Comparison of ENCODE assay signal across 27 mouse cellular contexts in the genomic region with DNA sequence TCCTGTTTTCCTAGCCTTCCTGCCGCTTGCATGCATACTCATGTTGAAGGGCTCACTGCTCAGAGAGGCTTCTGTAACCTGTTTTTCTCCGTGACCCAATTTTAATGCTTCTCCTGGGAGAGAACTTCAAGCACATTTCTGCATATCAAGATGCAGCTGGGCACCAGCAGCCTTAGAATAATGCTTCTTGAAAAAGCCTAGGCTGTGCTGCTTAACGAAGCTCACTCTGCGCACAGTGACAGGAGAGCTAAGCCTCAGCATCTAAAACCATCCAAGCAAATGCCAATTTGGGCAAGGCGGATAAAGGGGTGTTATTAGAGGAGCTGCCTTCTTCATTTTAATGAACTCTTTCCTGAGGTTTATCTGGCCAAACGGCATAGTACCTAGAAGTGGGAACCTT. TPM values are rescaled to one million over a fixed set of nuclear protein-coding genes. Genes with fewer than 3 reads are reported as not detected.
DNase-seq lines count a peak whose midpoint lies in the region; ATAC-seq lines count a peak whose summit lies in the region.
"Had no signal": no experiment of that assay in that cellular context is flagged by ENCODE, and none has a peak within 500 bp of the region (broad histone marks: within the 10 kb centered on the region; RNA-seq: fewer than 3 reads in every experiment).

No protein-coding gene starts in this region.

- no peaks in the 10 kb centered on the region for H3K36me3 ChIP-seq in liver, embryonic 11.5 days (ENCODE audit: control insufficient read depth, insufficient read depth, low read length)
- H3K36me3 ChIP-seq: hindbrain, embryonic 13.5 days; midbrain, embryonic 13.5 days had no signal

- peak; percentile 97 for ATAC-seq in frontal cortex, adult (ENCODE audit: low TSS enrichment)
- ATAC-seq in liver, embryonic 11.5 days (replicated peaks; ENCODE audit: low FRiP score): no peak
- ATAC-seq: intestine, embryonic 16.5 days; midbrain, embryonic 13.5 days had no signal

- no peaks in the 10 kb centered on the region for H3K27me3 ChIP-seq in liver, embryonic 11.5 days (replicated peaks; ENCODE audit: control insufficient read depth, insufficient read depth, low read length)
- H3K27me3 ChIP-seq: hindbrain, embryonic 13.5 days; midbrain, embryonic 13.5 days had no signal

- DNase-seq in frontal cortex, postnatal 25 days (ENCODE audit: low spot score in 2 of 2): no peak
- DNase-seq in brain, adult 2 months (ENCODE audit: low read depth, low spot score): peak; percentile 74
- peak; percentile 10 to 20 for DNase-seq in left cerebral cortex, adult 8-10 months (ENCODE audit: low spot score in 2 of 2)
- peak; percentile 54 for DNase-seq in retina, postnatal 1 day
- DNase-seq in cerebellum, adult 9-10 months: no peak
- DNase-seq in liver, embryonic 11.5 days (ENCODE audit: low spot score): no peak
- DNase-seq in adrenal gland, postnatal 10 days: no peak
- DNase-seq: adrenal gland, postnatal 14 days; cerebellum, adult 2 months; heart, adult 2 months; heart, postnatal 10 days; thymus, adult 18-20 months had no signal

- H3K4me1 ChIP-seq in liver, embryonic 11.5 days (replicated peaks; ENCODE audit: control insufficient read depth, insufficient read depth, low read length): no peaks in the 10 kb centered on the region
- H3K4me1 ChIP-seq: hindbrain, embryonic 13.5 days had no signal

- no peaks in the 10 kb centered on the region for H3K9me3 ChIP-seq in liver, embryonic 11.5 days (ENCODE audit: control insufficient read depth, low read length)
- H3K9me3 ChIP-seq: hindbrain, embryonic 13.5 days; midbrain, embryonic 13.5 days had no signal

- no peak overlapping the region for H3K4me2 ChIP-seq in liver, embryonic 11.5 days
- H3K4me2 ChIP-seq: hindbrain, embryonic 13.5 days; midbrain, embryonic 13.5 days had no signal

- H3K27ac ChIP-seq in liver, embryonic 11.5 days (ENCODE audit: low read depth, low read length): no peak overlapping the region
- H3K27ac ChIP-seq: heart, adult 2 months; hindbrain, embryonic 13.5 days; kidney, postnatal 0 days; layer of hippocampus, adult 2 months; liver, embryonic 14.5 days; midbrain, embryonic 13.5 days had no signal

- 78% methylated on average over 6 of the region's 6 CpGs for WGBS in liver, embryonic 11.5 days

- H3K9ac ChIP-seq in liver, embryonic 11.5 days (ENCODE audit: low read depth, low read length): no peak overlapping the region
- H3K9ac ChIP-seq: hindbrain, embryonic 13.5 days; liver, embryonic 14.5 days; midbrain, embryonic 13.5 days had no signal

- H3K4me3 ChIP-seq in liver, embryonic 11.5 days (ENCODE audit: low read depth, low read length): no peak overlapping the region
- H3K4me3 ChIP-seq: erythroblast, embryonic 14.5 days; heart, adult 2 months; hindbrain, embryonic 13.5 days; layer of hippocampus, adult 2 months; midbrain, embryonic 13.5 days had no signal

RNA-seq across cellular contexts. Expression of a gene that starts 46.9 kb away (rescaled TPM):
- total RNA-seq in left cerebral cortex, adult 8-10 months (2022): not detected
- polyA plus RNA-seq in liver, embryonic 11.5 days (2014; fragmentation: Nextera tagmentation; extraction: Ambion mirVana): not detected in 2 replicates
- total RNA-seq in adrenal gland, postnatal 10 days (2021): not detected
- total RNA-seq: adrenal gland, postnatal 14 days; common myeloid progenitor, adult 5-6 weeks; gastrocnemius, adult 18-20 months; heart, adult 2 months; heart, postnatal 10 days; layer of hippocampus, adult 2 months had no signal
- polyA plus RNA-seq: cerebellum, adult 2 months; embryonic facial prominence, embryonic 11.5 days; erythroblast, embryonic 14.5 days; heart, adult 2 months; hindbrain, embryonic 13.5 days; intestine, embryonic 16.5 days; kidney, postnatal 0 days; limb, embryonic 11.5 days; liver, embryonic 14.5 days; lung, embryonic 16.5 days; midbrain, embryonic 13.5 days; small intestine, adult 2 months; urinary bladder, adult 2 months had no signal

Comparison
In these comparisons a context has a peak if more than half of its experiments do, and no peak if none do; other contexts are left out.
1. DNase-seq: peak in brain, adult 2 months (single experiment), left cerebral cortex, adult 8-10 months (2 of 2) and retina, postnatal 1 day (single experiment); none in frontal cortex, postnatal 25 days (0 of 2), cerebellum, adult 9-10 months (single experiment), liver, embryonic 11.5 days (single experiment) and adrenal gland, postnatal 10 days (single experiment).